Mouse (Mus musculus) thymus, postnatal 10 days (tissue): Measurements from ENCODE around the gene Uap1l1.

ENCODE experiments used
- DNase-seq, 2 experiments: peaks; one replicate each; pipeline ENCODE4 v3.0.0; 2021; ENCODE audit warnings: low spot score in 2 of 2

Gene Uap1l1

GRCm38 (mm10) chr2:25318971-25319773 lies 46.3 kb downstream of the Uap1l1 start, which contains the start of gene Grin1:
Grin1 (minus strand) TSS chr2:25319187.
- peak; percentile 32 to 78 for DNase-seq

- DNase-seq, result no peak
These were observed 47.1 kb downstream of the Uap1l1 start for GRCm38 (mm10) chr2:25318119-25318966.

- DNase-seq, result no peak
These were observed 54.0 kb downstream of the Uap1l1 start for GRCm38 (mm10) chr2:25311491-25311891.

- DNase-seq, result no peak
These were observed 54.5 kb downstream of the Uap1l1 start for GRCm38 (mm10) chr2:25310969-25311368.

GRCm38 (mm10) chr2:25310180-25310579 lies 55.3 kb downstream of the Uap1l1 start:
- no peak for DNase-seq
